Mouse (Mus musculus): ENCODE results near the gene Olfr243. TPM values are rescaled to one million over a fixed set of nuclear protein-coding genes. Genes with fewer than 3 reads are reported as not detected.
"Not testable (repeated sequence)": the region's sequence is repeated elsewhere in the genome, so short reads cannot be mapped to it uniquely, and the experiment has no call there.

Olfr243 gene
- not detected for polyA plus RNA-seq (2017; shearing (Covaris generic))

GRCm38 (mm10) chr7:103714371-103714770, at the start of gene Olfr243:
Gene Olfr243 (plus strand): TSS chr7:103714671.
- ATAC-seq, result no peak

DNA sequence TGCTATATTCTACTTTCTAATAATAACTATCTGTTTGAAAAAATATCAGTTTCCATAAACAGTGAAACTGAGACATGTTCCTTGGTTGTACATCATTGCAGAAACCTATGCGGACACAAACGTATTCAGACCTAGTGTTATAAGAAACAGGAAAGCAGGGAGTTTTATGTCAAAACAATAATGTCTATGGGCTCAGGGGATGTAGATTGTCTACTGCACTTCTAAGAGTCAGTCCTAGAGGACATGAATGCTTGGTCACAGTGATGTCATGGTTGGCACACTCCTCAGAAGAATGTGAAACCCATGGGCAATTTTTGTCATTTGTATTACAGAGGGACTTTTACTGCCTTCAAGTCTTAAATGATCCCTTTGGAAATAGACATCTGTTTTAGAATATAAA, 43.4 kb upstream of the Olfr243 start, which contains the start of gene Olfr624:
Gene Olfr624, minus strand, starts transcription at position 101 of the 400 bp plus-strand sequence.
- ATAC-seq, result no peak

- ATAC-seq, result no peak
Observed at GRCm38 (mm10) chr7:103682420-103682819, 32.1 kb upstream of the Olfr243 start, which contains the start of gene Olfr625-ps1. Gene Olfr625-ps1 (plus strand): TSS chr7:103682720.

- no peak for ATAC-seq
Observed at GRCm38 (mm10) chr7:103699469-103699868, 15.0 kb upstream of the Olfr243 start.

DNA sequence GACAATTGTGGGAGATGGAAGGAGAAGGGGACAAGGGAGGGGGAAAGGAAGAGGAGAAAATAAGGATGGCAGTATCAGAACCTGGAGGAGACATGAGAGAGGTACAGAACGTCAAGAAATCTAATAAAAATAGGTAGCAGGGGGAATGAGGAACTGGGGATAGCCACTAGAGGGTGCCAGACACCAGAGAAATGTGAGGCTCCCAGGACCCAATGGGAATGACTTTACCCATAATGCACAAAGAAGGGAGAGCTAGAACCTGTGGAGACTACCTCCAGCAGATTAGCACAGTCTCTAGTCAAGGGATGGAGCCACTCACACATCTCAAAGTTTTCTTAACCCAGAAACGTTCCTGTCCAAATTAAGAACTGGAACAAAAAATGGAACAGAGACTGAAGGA, 2.4 kb upstream of the Olfr243 start:
- no peak for ATAC-seq

DNA sequence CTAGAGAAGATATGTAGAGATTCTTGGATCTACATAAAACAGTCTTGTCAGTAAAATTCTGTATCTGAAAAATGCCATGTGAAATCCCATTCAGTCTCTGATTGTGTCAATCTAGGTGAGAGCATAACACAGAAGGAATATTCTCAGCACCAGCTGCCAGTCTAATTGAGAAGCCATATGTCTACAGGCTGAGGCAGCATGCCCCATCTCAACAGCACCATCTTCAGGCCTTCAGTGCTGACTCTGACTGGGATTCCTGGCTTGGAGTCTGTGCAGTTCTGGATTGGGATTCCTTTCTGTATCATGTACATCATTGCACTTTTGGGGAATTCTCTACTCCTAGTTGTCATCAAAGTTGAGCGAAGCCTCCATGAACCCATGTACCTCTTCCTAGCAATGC, 1.9 kb downstream of the Olfr243 start:
- ATAC-seq, result not testable (repeated sequence)

DNA sequence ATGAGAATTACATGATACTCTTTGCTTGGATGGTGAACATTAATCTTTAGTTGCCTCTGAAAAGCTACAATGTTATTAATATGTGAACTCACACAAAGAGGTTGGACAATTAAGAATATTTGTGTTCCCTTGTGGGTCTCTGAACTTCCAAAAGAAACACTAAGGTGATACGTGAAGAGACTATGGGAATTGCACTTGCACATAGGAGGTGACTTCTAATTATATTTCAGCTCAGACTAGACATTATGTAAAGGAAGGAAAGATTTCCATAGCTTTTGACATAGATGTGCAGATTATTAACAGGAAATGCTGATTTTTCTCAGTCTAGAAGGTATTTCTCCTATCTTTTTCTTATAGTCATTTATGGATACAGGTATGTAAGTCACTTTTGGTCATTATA, 15.6 kb downstream of the Olfr243 start, which contains the start of gene Olfr628:
Gene Olfr628, plus strand, starts transcription at position 301 of the 400 bp plus-strand sequence.
- ATAC-seq, result no peak

DNA sequence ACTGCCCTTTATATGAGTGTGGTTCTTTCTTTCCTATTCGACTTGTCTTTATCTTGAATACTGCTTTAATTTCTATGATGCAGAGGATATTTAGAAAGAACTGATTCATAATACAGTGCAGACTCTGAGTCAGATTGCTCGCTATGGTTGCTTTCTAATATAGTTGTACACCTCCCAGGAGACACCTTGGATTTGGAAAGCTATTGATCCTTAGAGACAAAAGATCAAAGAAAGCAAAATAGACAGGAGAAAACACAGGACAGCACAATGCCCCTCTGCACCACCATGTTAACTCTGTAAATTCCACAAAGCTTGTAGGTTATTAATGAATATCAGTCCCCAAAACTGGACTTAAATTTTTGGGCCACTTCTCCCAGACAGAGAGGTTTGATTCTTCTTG, 30.4 kb downstream of the Olfr243 start, which contains the start of gene Olfr629:
Gene Olfr629, minus strand, starts transcription at position 101 of the 400 bp plus-strand sequence.
- ATAC-seq, result no peak

DNA sequence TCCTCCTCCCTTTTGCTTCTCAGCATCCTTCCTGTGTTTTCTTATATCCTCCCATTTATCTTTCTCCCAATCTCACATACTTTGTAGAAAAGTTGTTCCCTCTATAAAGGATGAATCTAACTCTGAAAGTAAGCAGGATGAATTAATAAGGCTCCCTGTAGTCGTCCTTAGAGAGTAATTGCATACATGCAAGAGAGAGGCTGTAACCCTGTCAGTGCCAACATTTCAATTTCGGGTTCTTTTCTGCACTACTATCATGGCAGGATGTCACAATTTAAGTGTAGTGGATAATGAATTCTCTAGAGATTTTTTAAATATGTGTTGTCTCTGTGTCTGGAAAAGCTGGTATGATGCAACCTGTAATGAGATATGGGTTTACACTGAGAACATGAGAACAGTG, 42.8 kb downstream of the Olfr243 start, which contains the start of gene Olfr630:
Gene Olfr630, minus strand, starts transcription at position 101 of the 400 bp plus-strand sequence.
- ATAC-seq, result no peak

DNA sequence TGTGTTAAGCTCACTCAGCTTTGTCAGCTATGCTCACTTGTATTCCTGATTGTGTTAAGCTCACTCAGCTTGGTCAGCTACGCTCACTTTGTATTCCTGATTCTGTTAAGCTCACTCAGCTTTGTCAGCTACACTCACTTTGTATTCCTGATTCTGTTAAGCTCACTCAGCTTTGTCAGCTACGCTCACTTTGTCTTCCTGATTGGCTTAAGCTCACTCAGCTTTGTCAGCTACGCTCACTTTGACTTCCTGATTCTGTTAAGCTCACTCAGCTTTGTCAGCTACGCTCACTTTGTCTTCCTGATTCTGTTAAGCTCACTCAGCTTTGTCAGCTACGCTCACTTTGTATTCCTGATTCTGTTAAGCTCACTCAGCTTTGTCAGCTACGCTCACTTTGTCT, 47.7 kb downstream of the Olfr243 start:
- ATAC-seq, result not testable (repeated sequence)

- not testable (repeated sequence) for ATAC-seq
Observed at GRCm38 (mm10) chr7:103767687-103768086, 53.2 kb downstream of the Olfr243 start.

Other genes starting within 250 kb of the Olfr243 start
- gene Olfr608, start 244.8 kb upstream of the Olfr243 start, polyA plus RNA-seq (2017; shearing (Covaris generic)), result not detected
- gene Olfr609, start 216.6 kb upstream of the Olfr243 start, polyA plus RNA-seq (2017; shearing (Covaris generic)), result not detected
- not detected for gene Olfr610, start 202.5 kb upstream of the Olfr243 start, polyA plus RNA-seq (2017; shearing (Covaris generic))
- gene Olfr611, start 193.8 kb upstream of the Olfr243 start, polyA plus RNA-seq (2017; shearing (Covaris generic)), result not detected
- not detected for gene Olfr612, start 172.0 kb upstream of the Olfr243 start, polyA plus RNA-seq (2017; shearing (Covaris generic))
- not detected for gene Olfr613, start 166.6 kb upstream of the Olfr243 start, polyA plus RNA-seq (2017; shearing (Covaris generic))
- not detected for gene Olfr615, start 158.6 kb upstream of the Olfr243 start, polyA plus RNA-seq (2017; shearing (Covaris generic))
- not detected for gene Olfr616, start 145.5 kb upstream of the Olfr243 start, polyA plus RNA-seq (2017; shearing (Covaris generic))
- gene Olfr617, start 141.6 kb upstream of the Olfr243 start, polyA plus RNA-seq (2017; shearing (Covaris generic)), result not detected
- not detected for gene Olfr618, start 124.6 kb upstream of the Olfr243 start, polyA plus RNA-seq (2017; shearing (Covaris generic))
- not detected for gene Olfr619, start 114.1 kb upstream of the Olfr243 start, polyA plus RNA-seq (2017; shearing (Covaris generic))
- gene Olfr620, start 102.1 kb upstream of the Olfr243 start, polyA plus RNA-seq (2017; shearing (Covaris generic)), result under 1 TPM in 2 of 3 experiments, not detected in 1; 0.18 to 0.95 TPM
- not detected for gene Olfr622, start 72.0 kb upstream of the Olfr243 start, polyA plus RNA-seq (2017; shearing (Covaris generic))
- not detected for gene Olfr623, start 51.0 kb upstream of the Olfr243 start, polyA plus RNA-seq (2017; shearing (Covaris generic))
- gene Olfr624, start 43.5 kb upstream of the Olfr243 start, polyA plus RNA-seq (2017; shearing (Covaris generic)), result not detected
- gene Olfr625-ps1, start 32.0 kb upstream of the Olfr243 start, polyA plus RNA-seq (2017; shearing (Covaris generic)), result not detected
- gene Olfr628, start 15.7 kb downstream of the Olfr243 start, polyA plus RNA-seq (2017; shearing (Covaris generic)), result not detected
- gene Olfr629, start 30.3 kb downstream of the Olfr243 start, polyA plus RNA-seq (2017; shearing (Covaris generic)), result not detected
- gene Olfr630, start 42.7 kb downstream of the Olfr243 start, polyA plus RNA-seq (2017; shearing (Covaris generic)), result not detected
- gene Olfr69, start 56.9 kb downstream of the Olfr243 start, polyA plus RNA-seq (2017; shearing (Covaris generic)), result under 1 TPM in 1 of 3 experiments, not detected in 2; 0.12 TPM
- gene Olfr68, start 65.0 kb downstream of the Olfr243 start, polyA plus RNA-seq (2017; shearing (Covaris generic)), result not detected
- gene Olfr67, start 77.2 kb downstream of the Olfr243 start, polyA plus RNA-seq (2017; shearing (Covaris generic)), result not detected
- 1 to 10 TPM; 2.9 to 8.6 (median 3.0) TPM for gene Hbb-bt, start 99.3 kb downstream of the Olfr243 start, polyA plus RNA-seq (2017; shearing (Covaris generic))
- gene Hbb-bs, start 113.4 kb downstream of the Olfr243 start, polyA plus RNA-seq (2017; shearing (Covaris generic)), result 10 to 100 TPM in 2 of 3 experiments, 1 to 10 TPM in 1; 9.8 to 22.5 (median 18.1) TPM
- not detected for gene Hbb-bh2, start 125.8 kb downstream of the Olfr243 start, polyA plus RNA-seq (2017; shearing (Covaris generic))
- gene Hbb-bh1, start 128.5 kb downstream of the Olfr243 start, polyA plus RNA-seq (2017; shearing (Covaris generic)), result not detected
- not detected for gene Hbb-y, start 138.5 kb downstream of the Olfr243 start, polyA plus RNA-seq (2017; shearing (Covaris generic))
- not detected for gene Olfr66, start 171.6 kb downstream of the Olfr243 start, polyA plus RNA-seq (2017; shearing (Covaris generic))
- gene Olfr64, start 179.8 kb downstream of the Olfr243 start, polyA plus RNA-seq (2017; shearing (Covaris generic)), result not detected
- not detected for gene Olfr65, start 188.8 kb downstream of the Olfr243 start, polyA plus RNA-seq (2017; shearing (Covaris generic))
- not detected for gene Olfr631, start 214.2 kb downstream of the Olfr243 start, polyA plus RNA-seq (2017; shearing (Covaris generic))
- not detected for gene Olfr632, start 219.7 kb downstream of the Olfr243 start, polyA plus RNA-seq (2017; shearing (Covaris generic))
- gene Olfr633, start 229.8 kb downstream of the Olfr243 start, polyA plus RNA-seq (2017; shearing (Covaris generic)), result not detected